Mouse (Mus musculus) heart, embryonic 11.5 days (tissue): Measurements from ENCODE around the gene Ccn2. TPM values are rescaled to one million over a fixed set of nuclear protein-coding genes. Genes with fewer than 3 reads are reported as not detected.

Experiments
- ATAC-seq: fragments of 200-750 bp; cut with Nextera tagmentation; replicated peaks from 2 replicates; pipeline ENCODE4 v1.8.0; 2017; ENCODE audit warnings: moderate library complexity; ENCODE audit not compliant: insufficient number of reproducible peaks, low FRiP score, low TSS enrichment
- H3K27ac ChIP-seq: fragments of 300-500 bp; sonication (generic); 2 replicates; pipeline ENCODE4 v1.5.1; 2014; ENCODE audit warnings: mild to moderate bottlenecking, low read depth, low read length
- H3K27me3 ChIP-seq: fragments of 300-500 bp; sonication (generic); 2 replicates; pipeline ENCODE4 v1.6.1; 2014; ENCODE audit warnings: mild to moderate bottlenecking, low read length, mixed read lengths; ENCODE audit not compliant: control insufficient read depth, insufficient read depth
- H3K36me3 ChIP-seq: fragments of 300-500 bp; sonication (generic); 2 replicates; pipeline ENCODE4 v1.6.1; 2014; ENCODE audit warnings: mild to moderate bottlenecking, low read length, moderate library complexity, mixed read lengths; ENCODE audit not compliant: control insufficient read depth, insufficient read depth
- H3K4me1 ChIP-seq: fragments of 300-500 bp; sonication (generic); 2 replicates; pipeline ENCODE4 v1.6.1; 2014; ENCODE audit warnings: low read length; ENCODE audit not compliant: control insufficient read depth, insufficient read depth
- H3K4me2 ChIP-seq: fragments of 300-500 bp; sonication (generic); 2 replicates; pipeline ENCODE4 v1.6.1; 2014; ENCODE audit warnings: mild to moderate bottlenecking, moderate library complexity
- H3K4me3 ChIP-seq: fragments of 300-500 bp; sonication (generic); 2 replicates; pipeline ENCODE4 v1.5.1; 2014; ENCODE audit warnings: low read depth, low read length
- H3K9ac ChIP-seq: fragments of 300-500 bp; sonication (generic); 2 replicates; pipeline ENCODE4 v1.6.1; 2014; ENCODE audit warnings: mild to moderate bottlenecking, low read depth, low read length, moderate library complexity
- H3K9me3 ChIP-seq: fragments of 300-500 bp; sonication (generic); replicated peaks from 2 replicates; pipeline ENCODE4 v1.6.1; 2016; ENCODE audit warnings: low read length; ENCODE audit not compliant: control insufficient read depth
- WGBS: fragments of 180-500 bp; shearing (Covaris S2); extraction: QIAGEN DNeasy Blood & Tissue Kit; methylation state at CpG from one replicate; pipeline ENCODE4 v1.1.7; 2014; ENCODE audit not compliant: insufficient replicate concordance; 5-methylcytosine and 5-hydroxymethylcytosine counted together
- polyA plus RNA-seq: library from polyadenylated mRNA; unstranded; fragments of >200 nt; fragmentation: Nextera tagmentation; extraction: Ambion mirVana; gene quantifications from 2 replicates; pipeline ENCODE4 v1.2.1, GENCODE M21; 2014

The Ccn2 gene
- polyA plus RNA-seq, 1 experiment from 2014 or later: 26.4 TPM

DNA sequence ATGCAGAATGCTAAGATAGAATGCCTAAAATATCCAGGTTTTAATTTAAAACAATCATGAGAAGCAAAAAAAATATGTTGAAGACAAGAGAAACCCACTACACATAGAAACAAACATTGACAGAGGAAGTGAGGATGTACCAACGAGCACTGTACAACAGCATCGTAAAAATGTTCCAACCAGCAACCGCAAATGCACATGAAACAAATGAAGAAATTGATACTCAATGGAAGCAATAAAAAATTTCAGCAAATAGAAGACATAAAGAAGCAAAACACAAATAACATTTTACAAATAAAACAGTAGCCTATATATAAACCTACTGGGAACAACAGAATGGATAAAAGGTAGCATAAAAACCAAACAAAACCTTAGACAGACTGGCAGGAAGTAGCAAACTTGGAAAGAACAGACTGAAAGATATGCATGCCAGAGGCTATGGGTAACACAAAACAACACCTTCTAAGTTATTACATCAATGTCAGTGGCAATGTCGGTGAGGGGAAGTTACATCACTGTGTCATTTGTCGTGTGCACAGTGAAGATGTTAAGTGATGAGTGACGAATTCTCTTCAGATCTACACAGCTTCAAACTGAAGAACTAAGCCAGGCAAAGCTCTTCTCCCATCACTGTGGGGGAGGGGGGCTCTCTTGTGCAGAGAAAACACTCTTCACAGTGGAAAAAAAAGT, 45.1 kb downstream of the Ccn2 start:
- WGBS: 63% methylated on average over 6 of the region's 6 CpGs
- Histone ChIP-seq H3K4me1 (peaks cover 5% of the 10 kb centered on the region), H3K9ac (no peak overlapping the region), H3K36me3 (no peaks in the 10 kb centered on the region), H3K4me2 (no peak overlapping the region), H3K27me3 (no peaks in the 10 kb centered on the region), H3K27ac (no peak overlapping the region), H3K9me3 (no peaks in the 10 kb centered on the region), H3K4me3 (no peak overlapping the region)
- no peak for ATAC-seq

DNA sequence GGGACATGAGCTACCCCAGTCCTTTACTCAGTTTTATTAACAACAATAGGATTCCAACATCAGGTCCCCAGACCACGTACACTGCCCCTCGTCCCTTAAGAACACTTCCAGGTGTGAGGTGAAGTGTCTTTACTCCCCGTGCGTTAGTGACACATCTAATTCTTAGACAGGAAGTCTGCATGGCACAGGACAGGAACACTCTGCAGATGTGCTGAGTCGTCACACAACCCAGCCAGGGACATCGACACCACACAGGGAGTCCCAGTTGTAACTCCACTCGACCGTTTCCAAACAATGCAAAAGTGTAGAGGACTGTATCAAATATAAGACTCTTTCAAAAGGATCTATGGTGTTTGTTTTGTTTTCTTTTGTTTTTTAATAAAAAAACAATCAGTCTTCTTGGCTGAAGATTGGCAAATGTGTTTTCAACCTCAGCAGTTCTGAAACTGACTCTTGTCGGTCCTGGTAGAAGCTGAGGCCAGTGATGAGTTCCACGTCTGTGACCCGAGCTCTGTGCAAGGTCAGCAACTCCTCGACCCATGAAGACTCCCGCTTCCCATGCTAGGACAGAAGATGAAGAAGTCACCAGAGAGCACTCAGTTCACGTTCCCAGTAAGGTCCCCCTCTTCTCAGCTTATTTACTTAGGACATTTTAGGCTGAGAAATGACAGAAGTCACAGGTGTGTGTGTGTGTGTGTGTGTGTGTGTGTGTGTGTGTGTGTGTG, 46.3 kb downstream of the Ccn2 start:
- Histone ChIP-seq H3K9ac (no peak overlapping the region), H3K4me1 (0 out of 2 replicates have a peak, but pooled peaks cover 2% of the 10 kb centered on the region), H3K36me3 (no peaks in the 10 kb centered on the region), H3K9me3 (no peaks in the 10 kb centered on the region), H3K27me3 (no peaks in the 10 kb centered on the region), H3K27ac (no peak overlapping the region), H3K4me3 (no peak overlapping the region), H3K4me2 (no peak overlapping the region)
- WGBS: 58% methylated on average over 14 of the region's 14 CpGs
- ATAC-seq: no peak

DNA sequence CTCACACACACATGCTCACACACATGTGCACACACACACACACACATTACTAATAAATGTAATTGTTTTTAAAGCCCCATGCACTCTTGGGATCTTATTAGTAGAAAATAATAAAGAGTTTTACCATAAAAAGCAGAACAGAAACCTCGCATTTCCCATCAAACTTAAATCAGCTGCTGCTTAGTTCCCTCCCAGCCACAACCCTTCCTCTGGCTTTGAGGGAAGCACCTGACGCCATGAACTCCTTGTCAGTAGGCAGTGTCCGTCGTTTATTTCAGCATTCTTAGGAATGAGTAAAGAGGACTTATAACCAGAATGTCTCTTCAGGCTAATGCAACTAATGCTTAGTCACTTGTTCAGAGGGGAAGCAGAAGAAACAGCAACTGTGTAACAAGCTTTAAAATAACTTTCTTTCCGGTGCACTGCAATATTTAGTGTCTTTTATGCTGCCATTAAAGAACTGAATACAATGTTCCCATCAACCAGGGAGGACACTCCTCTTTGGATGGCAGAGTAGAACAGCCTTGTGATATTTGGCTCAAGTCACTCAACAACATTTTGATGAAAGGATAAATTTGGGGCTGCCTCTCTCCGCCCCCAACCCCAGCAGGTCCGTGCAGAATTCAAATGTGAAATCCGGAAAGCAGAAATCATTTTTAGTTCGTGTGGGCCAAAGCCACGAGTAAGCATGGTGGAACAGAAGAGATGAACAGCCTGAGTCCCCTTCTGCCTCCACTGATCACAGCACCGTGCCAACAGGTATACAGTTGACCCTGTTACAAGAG, 47.7 kb downstream of the Ccn2 start:
- ATAC-seq: no peak
- 0 out of 2 replicates have a peak, but pooled peaks cover 2% of the 10 kb centered on the region for H3K4me1 ChIP-seq
- H3K4me3 ChIP-seq: no peak overlapping the region
- no peaks in the 10 kb centered on the region for H3K9me3 ChIP-seq
- H3K27ac ChIP-seq: no peak overlapping the region
- H3K36me3 ChIP-seq: no peaks in the 10 kb centered on the region
- WGBS: 84% methylated on average over 11 of the region's 11 CpGs
- no peak overlapping the region for H3K9ac ChIP-seq
- H3K4me2 ChIP-seq: no peak overlapping the region
- H3K27me3 ChIP-seq: no peaks in the 10 kb centered on the region

DNA sequence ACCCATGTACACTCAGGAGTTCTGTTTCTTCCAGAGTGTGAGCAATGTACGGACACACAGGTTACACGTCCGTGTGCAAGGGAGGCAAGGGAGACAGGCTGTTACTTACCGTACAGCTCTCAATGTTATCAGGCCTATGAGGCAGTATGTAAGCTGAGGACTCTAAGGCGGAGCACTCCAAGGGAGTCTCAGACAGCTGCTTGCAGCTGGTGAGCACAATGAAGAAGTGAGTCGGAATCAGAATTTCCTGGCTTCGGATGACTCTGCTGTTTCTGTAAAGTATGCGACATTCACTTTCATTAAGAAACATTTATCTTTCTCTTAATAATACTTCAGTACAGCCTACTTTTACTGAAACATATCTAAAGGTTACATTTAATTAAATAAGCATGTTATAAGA, 49.9 kb downstream of the Ccn2 start:
- Histone ChIP-seq H3K27me3 (no peaks in the 10 kb centered on the region), H3K36me3 (no peaks in the 10 kb centered on the region), H3K4me1 (0 out of 2 replicates have a peak, but pooled peaks cover 2% of the 10 kb centered on the region), H3K9me3 (no peaks in the 10 kb centered on the region), H3K4me2 (no peak overlapping the region), H3K9ac (no peak overlapping the region), H3K27ac (no peak overlapping the region), H3K4me3 (no peak overlapping the region)
- ATAC-seq: no peak
- WGBS: 86% methylated on average over 8 of the region's 8 CpGs

Other genes with a start within 250 kb of the Ccn2 start
- gene Enpp1, start 116.7 kb downstream of the Ccn2 start, polyA plus RNA-seq: 6.3 and 8.2 TPM in 2 replicates
- gene Enpp3, start 247.4 kb downstream of the Ccn2 start, polyA plus RNA-seq: 2.0 and 2.1 TPM in 2 replicates